Mouse (Mus musculus): Measurements from ENCODE around the gene Srp72. TPM values are rescaled to one million over a fixed set of nuclear protein-coding genes. Genes with fewer than 3 reads are reported as not detected.
"Not testable (repeated sequence)": the region's sequence is repeated elsewhere in the genome, so short reads cannot be mapped to it uniquely, and the experiment has no call there.

Srp72 gene
- polyA plus RNA-seq, 1 experiment from 2014 or later = 93.3 TPM

- ATAC-seq (ENCODE audit: low read depth) = peak; percentile 99
- H3K27me3 ChIP-seq (ENCODE audit: control insufficient read depth, insufficient read depth, low read length) = no peaks in the 10 kb centered on the region
- H3K4me2 ChIP-seq (ENCODE audit: low read depth, low read length) = peak within 1 kb of the TSS; percentile 63
- H3K9ac ChIP-seq (replicated peaks; ENCODE audit: low read depth, low read length) = 0 out of 2 replicates have a peak within 1 kb of the TSS, but pooled peaks have one; percentile 21
- 10% methylated on average over 57 of the region's 57 CpGs for WGBS
- no peaks in the 10 kb centered on the region for H3K4me1 ChIP-seq (ENCODE audit: control insufficient read depth, insufficient read depth, low read length)
- H3K9me3 ChIP-seq (ENCODE audit: control insufficient read depth, low read length) = no peaks in the 10 kb centered on the region
- H3K36me3 ChIP-seq (ENCODE audit: control insufficient read depth, insufficient read depth, low read length) = no peaks in the 10 kb centered on the region
- no peak within 1 kb of the TSS for H3K27ac ChIP-seq (ENCODE audit: low read depth, low read length)
- peak within 1 kb of the TSS; percentile 54 for H3K4me3 ChIP-seq (ENCODE audit: low read depth, low read length)
Observed at GRCm38 (mm10) chr5:77015544-77016482, 41.3 kb downstream of the Srp72 start, which contains the start of gene Thegl. Gene Thegl, plus strand, starts transcription at chr5:77016023.

DNA sequence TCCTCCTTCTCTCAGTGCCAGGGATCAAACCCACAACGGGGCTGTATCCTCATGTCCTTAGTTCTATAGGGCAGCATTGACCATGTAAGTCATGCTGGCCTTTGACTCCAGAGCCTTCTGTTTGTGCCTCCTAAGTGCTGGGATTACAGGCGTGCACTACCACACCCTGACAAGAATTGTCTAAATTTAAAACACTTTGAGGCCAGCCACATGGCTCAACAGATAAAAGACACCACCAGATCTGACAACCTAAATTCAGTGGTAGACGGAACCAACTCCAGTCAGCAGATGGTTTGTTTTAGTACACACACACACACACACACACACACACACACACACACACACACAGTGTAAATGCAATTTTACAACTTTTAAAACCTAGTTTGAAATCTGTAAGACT lies 53.6 kb downstream of the Srp72 start:
- Histone ChIP-seq H3K9me3 (ENCODE audit: control insufficient read depth, low read length) (no peaks in the 10 kb centered on the region), H3K9ac (replicated peaks; ENCODE audit: low read depth, low read length) (no peak overlapping the region), H3K36me3 (ENCODE audit: control insufficient read depth, insufficient read depth, low read length) (no peaks in the 10 kb centered on the region), H3K4me3 (ENCODE audit: low read depth, low read length) (no peak overlapping the region), H3K4me1 (ENCODE audit: control insufficient read depth, insufficient read depth, low read length) (no peaks in the 10 kb centered on the region), H3K27ac (ENCODE audit: low read depth, low read length) (no peak overlapping the region), H3K4me2 (ENCODE audit: low read depth, low read length) (no peak overlapping the region), H3K27me3 (ENCODE audit: control insufficient read depth, insufficient read depth, low read length) (no peaks in the 10 kb centered on the region)
- ATAC-seq (ENCODE audit: low read depth) = no peak
- WGBS = 89% methylated on average over 3 of the region's 3 CpGs

GRCm38 (mm10) chr5:77029735-77030134 lies 55.3 kb downstream of the Srp72 start:
- no peak overlapping the region for H3K4me3 ChIP-seq (ENCODE audit: low read depth, low read length)
- no peaks in the 10 kb centered on the region for H3K4me1 ChIP-seq (ENCODE audit: control insufficient read depth, insufficient read depth, low read length)
- H3K27me3 ChIP-seq (ENCODE audit: control insufficient read depth, insufficient read depth, low read length) = no peaks in the 10 kb centered on the region
- no peak for ATAC-seq (ENCODE audit: low read depth)
- no peaks in the 10 kb centered on the region for H3K9me3 ChIP-seq (ENCODE audit: control insufficient read depth, low read length)
- 80% methylated on average over 5 of the region's 5 CpGs for WGBS
- H3K4me2 ChIP-seq (ENCODE audit: low read depth, low read length) = no peak overlapping the region
- H3K27ac ChIP-seq (ENCODE audit: low read depth, low read length) = no peak overlapping the region
- no peak overlapping the region for H3K9ac ChIP-seq (replicated peaks; ENCODE audit: low read depth, low read length)
- H3K36me3 ChIP-seq (ENCODE audit: control insufficient read depth, insufficient read depth, low read length) = no peaks in the 10 kb centered on the region

- H3K27me3 ChIP-seq (ENCODE audit: control insufficient read depth, insufficient read depth, low read length); H3K4me2 ChIP-seq (ENCODE audit: low read depth, low read length); H3K4me3 ChIP-seq (ENCODE audit: low read depth, low read length); H3K36me3 ChIP-seq (ENCODE audit: control insufficient read depth, insufficient read depth, low read length); H3K9me3 ChIP-seq (ENCODE audit: control insufficient read depth, low read length); H3K9ac ChIP-seq (replicated peaks; ENCODE audit: low read depth, low read length); H3K4me1 ChIP-seq (ENCODE audit: control insufficient read depth, insufficient read depth, low read length); H3K27ac ChIP-seq (ENCODE audit: low read depth, low read length): not testable (repeated sequence)
- ATAC-seq (ENCODE audit: low read depth) = peak; percentile 21; the same call in 1 of the 2 replicates
Observed at GRCm38 (mm10) chr5:77035101-77035500, 60.6 kb downstream of the Srp72 start.

- ATAC-seq (ENCODE audit: low read depth) = no peak
- Histone ChIP-seq H3K36me3 (ENCODE audit: control insufficient read depth, insufficient read depth, low read length) (no peaks in the 10 kb centered on the region), H3K4me2 (ENCODE audit: low read depth, low read length) (no peak overlapping the region), H3K9me3 (ENCODE audit: control insufficient read depth, low read length) (no peaks in the 10 kb centered on the region), H3K27me3 (ENCODE audit: control insufficient read depth, insufficient read depth, low read length) (no peaks in the 10 kb centered on the region), H3K4me3 (ENCODE audit: low read depth, low read length) (no peak overlapping the region), H3K4me1 (ENCODE audit: control insufficient read depth, insufficient read depth, low read length) (no peaks in the 10 kb centered on the region), H3K27ac (ENCODE audit: low read depth, low read length) (no peak overlapping the region), H3K9ac (replicated peaks; ENCODE audit: low read depth, low read length) (no peak overlapping the region)
- 87% methylated on average over 10 of the region's 10 CpGs for WGBS
Observed at GRCm38 (mm10) chr5:77038451-77038850, 64.0 kb downstream of the Srp72 start.

- Histone ChIP-seq H3K36me3 (ENCODE audit: control insufficient read depth, insufficient read depth, low read length) (no peaks in the 10 kb centered on the region), H3K27ac (ENCODE audit: low read depth, low read length) (no peak overlapping the region), H3K4me2 (ENCODE audit: low read depth, low read length) (no peak overlapping the region), H3K9ac (replicated peaks; ENCODE audit: low read depth, low read length) (no peak overlapping the region), H3K4me1 (ENCODE audit: control insufficient read depth, insufficient read depth, low read length) (no peaks in the 10 kb centered on the region), H3K27me3 (ENCODE audit: control insufficient read depth, insufficient read depth, low read length) (no peaks in the 10 kb centered on the region), H3K4me3 (ENCODE audit: low read depth, low read length) (no peak overlapping the region), H3K9me3 (ENCODE audit: control insufficient read depth, low read length) (no peaks in the 10 kb centered on the region)
- ATAC-seq (ENCODE audit: low read depth) = no peak
Observed at GRCm38 (mm10) chr5:77039391-77039790, 64.9 kb downstream of the Srp72 start.

GRCm38 (mm10) chr5:77044362-77044761 lies 69.9 kb downstream of the Srp72 start:
- Histone ChIP-seq H3K9ac (replicated peaks; ENCODE audit: low read depth, low read length) (no peak overlapping the region), H3K27me3 (ENCODE audit: control insufficient read depth, insufficient read depth, low read length) (no peaks in the 10 kb centered on the region), H3K27ac (ENCODE audit: low read depth, low read length) (no peak overlapping the region), H3K4me3 (ENCODE audit: low read depth, low read length) (no peak overlapping the region), H3K9me3 (ENCODE audit: control insufficient read depth, low read length) (no peaks in the 10 kb centered on the region), H3K4me1 (ENCODE audit: control insufficient read depth, insufficient read depth, low read length) (no peaks in the 10 kb centered on the region), H3K4me2 (ENCODE audit: low read depth, low read length) (no peak overlapping the region), H3K36me3 (ENCODE audit: control insufficient read depth, insufficient read depth, low read length) (no peaks in the 10 kb centered on the region)
- ATAC-seq (ENCODE audit: low read depth) = no peak
- WGBS = 48% methylated on average over 5 of the region's 5 CpGs

Other genes with a start within 250 kb of the Srp72 start
- 18.8 and 22.1 TPM in 2 replicates for gene Aasdh, start 69.2 kb upstream of the Srp72 start, polyA plus RNA-seq (2014; fragmentation: Nextera tagmentation; extraction: Ambion mirVana)
- 165 and 174 TPM in 2 replicates for gene Paics, start 23.4 kb upstream of the Srp72 start, polyA plus RNA-seq (2014; fragmentation: Nextera tagmentation; extraction: Ambion mirVana)
- gene Ppat, start 23.1 kb upstream of the Srp72 start, polyA plus RNA-seq (2014; fragmentation: Nextera tagmentation; extraction: Ambion mirVana) = 12.8 and 13.4 TPM in 2 replicates
- gene Arl9, start 29.4 kb downstream of the Srp72 start, polyA plus RNA-seq (2014; fragmentation: Nextera tagmentation; extraction: Ambion mirVana) = not detected in 2 replicates
- gene Thegl, start 41.3 kb downstream of the Srp72 start, polyA plus RNA-seq (2014; fragmentation: Nextera tagmentation; extraction: Ambion mirVana) = 0.40 and 0.86 TPM in 2 replicates
- 16.2 and 29.3 TPM in 2 replicates for gene Hopx, start 140.4 kb downstream of the Srp72 start, polyA plus RNA-seq (2014; fragmentation: Nextera tagmentation; extraction: Ambion mirVana)
- gene Spink2, start 236.8 kb downstream of the Srp72 start, polyA plus RNA-seq (2014; fragmentation: Nextera tagmentation; extraction: Ambion mirVana) = 3.7 and 6.0 TPM in 2 replicates